Mouse (Mus musculus): ENCODE measurements around the gene Iah1.
A peak's percentile ranks its signal among the peaks of the same experiment; 100 is the strongest.

Gene Iah1

DNA sequence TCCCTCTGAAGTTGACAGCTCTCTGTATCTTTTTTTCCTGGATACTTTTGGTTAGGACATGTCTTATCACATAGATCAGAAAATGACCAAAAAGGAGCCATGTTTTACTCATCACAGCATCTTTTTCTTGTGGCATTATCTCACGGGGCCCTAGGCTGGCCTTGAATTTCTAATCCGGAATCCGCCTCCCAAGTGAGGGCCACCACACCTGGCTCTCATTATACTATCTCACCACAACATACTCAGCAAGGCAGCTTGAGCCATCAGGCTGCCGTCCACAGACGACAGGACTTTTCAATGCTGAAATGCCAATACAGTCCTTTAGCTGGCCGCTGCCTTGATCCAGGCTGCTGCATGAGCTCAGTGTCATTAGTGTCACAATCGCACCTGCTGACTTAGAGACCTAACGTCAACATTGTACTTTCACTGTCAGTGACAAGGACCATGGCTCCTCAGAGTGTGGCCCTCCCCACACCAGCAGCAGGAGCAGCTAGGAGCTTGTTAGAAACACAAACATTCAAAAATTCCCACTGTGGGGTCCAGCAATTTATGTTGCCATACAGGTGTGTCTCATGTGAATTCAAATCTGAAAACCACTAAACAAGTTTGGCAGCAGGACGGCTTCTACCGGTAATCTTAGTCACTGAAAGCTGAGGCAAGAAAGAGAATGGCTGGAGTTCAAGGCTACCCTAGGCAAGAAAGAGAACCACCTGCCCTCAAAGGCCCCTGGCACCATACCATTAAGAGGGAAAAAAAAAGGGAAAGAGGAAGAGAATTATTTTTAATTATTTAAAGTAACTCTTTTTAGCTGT, 48.6 kb downstream of the Iah1 start:
- no peak for DNase-seq (ENCODE audit: low spot score in 2 of 2)

DNA sequence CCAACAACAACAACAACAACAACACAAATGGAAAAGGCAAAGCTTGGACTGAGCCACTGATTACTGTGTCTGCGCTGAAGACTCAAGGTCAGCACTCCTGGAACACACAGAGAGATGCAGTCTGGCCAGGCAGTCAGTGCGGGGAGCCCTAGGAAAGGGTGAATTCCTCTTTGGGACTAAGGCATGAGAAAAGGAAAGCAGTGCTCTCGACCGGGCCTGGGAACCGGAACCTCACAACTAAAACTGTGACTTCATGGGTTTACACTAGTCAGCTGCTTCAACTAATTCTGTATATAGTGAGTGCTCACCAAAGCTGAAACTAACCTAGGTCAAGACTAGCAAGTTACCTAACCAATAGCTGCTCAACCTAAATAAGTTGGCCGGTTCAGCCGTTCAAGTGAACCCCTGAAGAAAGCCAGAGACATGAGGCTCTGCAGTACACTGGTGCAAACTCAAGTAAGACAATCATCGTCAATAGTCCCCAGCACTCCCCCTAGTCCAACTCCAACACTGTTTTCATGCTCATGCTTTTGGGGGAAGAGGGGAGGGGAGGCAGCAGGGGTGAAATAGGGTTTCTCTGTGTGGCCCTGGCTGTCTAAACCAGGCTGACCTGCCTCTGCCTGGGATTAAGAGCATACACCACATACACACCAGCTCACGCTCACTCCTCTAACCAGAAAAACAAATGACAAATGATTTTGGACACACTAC, 52.3 kb downstream of the Iah1 start:
- DNase-seq (ENCODE audit: low spot score in 2 of 2), result no peak

DNA sequence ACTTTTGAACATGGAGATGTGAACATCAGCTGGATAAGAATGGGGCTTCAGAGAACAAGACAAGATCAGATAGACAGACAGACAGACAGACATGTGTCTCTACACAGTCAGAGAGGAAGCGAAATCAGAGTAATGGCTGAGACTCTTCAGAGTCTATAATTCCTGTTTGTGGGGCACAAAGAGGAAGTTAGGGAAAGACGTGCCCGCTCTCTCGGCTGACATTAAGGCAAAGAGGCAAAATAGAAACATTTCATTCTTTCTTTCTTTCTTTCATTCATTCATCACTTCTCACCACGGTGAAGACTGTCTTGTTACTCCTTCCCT, 52.9 kb downstream of the Iah1 start:
- no peak for DNase-seq (ENCODE audit: low spot score in 2 of 2)

DNA sequence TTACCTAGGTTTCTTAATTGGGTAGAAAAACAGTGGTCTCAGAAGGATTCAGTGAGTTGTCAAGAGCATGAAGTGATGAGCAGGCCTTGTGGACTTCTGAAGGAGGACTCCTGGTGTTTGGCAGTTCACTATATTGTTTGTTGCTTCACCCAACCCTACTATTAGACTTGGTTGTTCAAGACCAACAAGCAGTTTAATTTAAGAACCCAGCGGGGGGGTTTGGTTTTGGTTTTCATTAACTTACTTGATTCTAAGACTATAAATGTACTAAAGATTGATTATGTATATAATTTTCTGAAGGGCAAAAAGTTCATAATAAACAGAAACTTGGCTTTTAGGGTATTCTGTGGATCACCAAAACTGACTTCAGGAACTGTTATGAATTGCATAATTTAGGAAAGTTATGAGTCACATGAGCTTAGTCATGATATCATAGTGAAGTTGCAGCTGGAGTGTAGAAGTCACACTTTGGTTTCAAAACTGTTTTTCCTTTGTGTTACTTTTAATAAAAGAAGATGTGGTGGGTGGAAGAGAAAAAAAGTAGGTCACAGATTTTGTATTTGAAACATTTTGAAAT, 53.9 kb downstream of the Iah1 start:
- DNase-seq (ENCODE audit: low spot score in 2 of 2), result no peak

DNA sequence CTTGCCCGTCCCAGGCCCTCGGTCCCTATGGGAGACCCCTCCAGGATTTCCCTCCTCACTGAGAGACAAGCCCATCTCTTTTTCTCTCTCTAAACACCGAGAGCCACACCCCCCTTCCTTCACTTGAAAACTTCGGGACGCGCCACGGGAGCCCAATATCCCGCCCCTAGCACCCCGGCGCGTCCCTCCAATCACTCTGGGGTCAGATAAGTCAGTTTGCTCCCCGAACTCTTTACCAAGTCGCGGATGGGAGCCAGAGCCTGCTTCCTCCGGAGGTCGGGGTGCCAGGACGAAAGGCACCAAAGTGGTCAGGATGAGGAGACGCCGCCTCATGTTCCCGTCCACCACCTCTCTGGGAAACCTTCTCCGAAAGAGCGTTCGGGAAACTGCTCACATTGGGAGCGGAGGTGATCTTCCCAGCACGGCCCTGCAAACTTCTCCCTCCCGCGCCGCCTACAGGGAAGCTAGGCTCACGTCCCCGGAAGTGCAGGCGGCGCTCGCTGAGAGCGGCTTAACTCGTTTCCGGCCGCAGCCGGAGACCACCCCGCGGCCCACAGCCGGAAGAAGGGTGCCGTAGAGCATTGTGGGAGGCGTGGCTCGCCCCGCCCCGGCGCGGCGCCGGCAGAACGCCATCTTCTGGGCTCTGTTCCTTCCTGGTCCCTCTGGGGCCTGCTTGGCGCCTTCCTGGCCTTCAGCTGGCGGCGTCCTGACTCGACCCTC, 57.1 kb downstream of the Iah1 start, which contains the start of gene Adam17:
TSS of gene Adam17 (minus strand) at position 533 of the 720 bp plus-strand sequence.
- DNase-seq (ENCODE audit: low spot score in 2 of 2), result peak; percentile 93 to 95
